Mouse (Mus musculus) left cerebral cortex, postnatal 10 days (tissue): ENCODE measurements around the gene Ccdc188. TPM values are rescaled to one million over a fixed set of nuclear protein-coding genes. Genes with fewer than 3 reads are reported as not detected.

Experiments
- DNase-seq, 2 experiments: peaks; one replicate each; pipeline ENCODE4 v3.0.0; 2021 to 2022; ENCODE audit warnings: low spot score in 2 of 2, mixed read lengths in 1 of 2; ENCODE audit errors: extremely low spot score in 1 of 2
- intact Hi-C: fragments of 180-260 bp; cut with DNase I; formaldehyde crosslinking; loops from one replicate; pipeline ENCODE4 v1.15.1; 2025
- total RNA-seq, 2 experiments: library from RNA; stranded (reverse); gene quantifications; 2 replicates each; pipeline ENCODE4 v1.2.3; 2021

Gene Ccdc188
- total RNA-seq, 2 experiments from 2014 or later, result not detected

DNA sequence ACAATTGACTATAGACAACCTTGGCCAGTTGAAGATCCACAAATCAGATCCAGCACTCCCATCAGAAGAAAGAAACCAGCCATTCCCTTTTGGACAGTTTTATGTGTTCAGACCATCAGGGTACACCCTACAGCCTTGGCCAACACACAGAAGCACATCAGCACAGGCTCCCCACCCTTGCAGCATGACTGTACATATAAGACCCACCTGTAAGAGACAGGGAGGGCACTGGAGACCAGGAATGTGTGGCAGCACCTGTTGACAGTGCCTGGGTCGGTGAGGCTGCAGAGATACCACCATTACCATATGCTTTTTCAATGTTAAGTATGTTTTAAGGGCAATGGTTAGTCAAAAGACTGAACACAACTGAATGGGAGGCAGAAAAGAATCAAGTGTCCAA, 36.2 kb downstream of the Ccdc188 start:
- intact Hi-C loops, result no loop called here
- DNase-seq, result no peak

DNA sequence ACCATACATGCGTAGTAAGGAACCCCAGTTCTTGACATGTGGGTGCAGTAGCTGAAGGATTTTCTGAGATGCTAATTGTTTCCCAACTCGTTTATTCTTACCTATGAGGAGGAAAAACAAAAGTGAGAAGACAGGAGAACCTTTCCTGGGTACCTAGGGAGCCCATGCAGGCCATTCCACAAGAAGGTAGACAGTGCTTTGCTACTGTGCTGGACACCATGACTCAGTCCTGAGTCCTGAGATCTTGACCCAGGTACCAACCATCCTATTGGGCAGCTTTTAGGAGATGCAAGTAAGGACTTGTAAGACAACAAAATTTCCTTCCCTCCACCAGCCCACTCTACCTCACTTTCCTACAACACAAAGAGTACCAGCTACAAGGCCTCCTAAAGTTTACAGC, 40.5 kb downstream of the Ccdc188 start, which contains the start of gene Gm49776:
TSS of gene Gm49776 (minus strand) at position 101 of the 400 bp plus-strand sequence.
- intact Hi-C loops, result no loop called here
- no peak for DNase-seq

DNA sequence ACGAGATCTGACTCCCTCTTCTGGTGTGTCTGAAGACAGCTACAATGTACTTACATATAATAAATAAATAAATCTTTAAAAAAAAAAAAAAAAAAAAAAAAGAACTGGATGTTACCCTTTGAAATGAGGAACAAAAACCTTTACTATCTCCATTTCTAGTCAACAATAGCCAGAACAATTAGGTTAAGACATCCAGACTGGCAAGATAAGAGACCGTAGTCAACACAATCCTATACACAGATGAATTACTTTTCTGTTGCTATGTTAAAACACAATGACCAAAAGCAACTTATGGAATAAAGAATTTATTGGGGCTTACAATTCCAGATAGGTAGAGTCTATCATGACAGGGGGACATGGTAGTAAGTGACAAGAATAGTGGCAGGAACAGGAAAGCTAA, 47.3 kb downstream of the Ccdc188 start:
- no peak for DNase-seq
- intact Hi-C loops, result no loop called here

DNA sequence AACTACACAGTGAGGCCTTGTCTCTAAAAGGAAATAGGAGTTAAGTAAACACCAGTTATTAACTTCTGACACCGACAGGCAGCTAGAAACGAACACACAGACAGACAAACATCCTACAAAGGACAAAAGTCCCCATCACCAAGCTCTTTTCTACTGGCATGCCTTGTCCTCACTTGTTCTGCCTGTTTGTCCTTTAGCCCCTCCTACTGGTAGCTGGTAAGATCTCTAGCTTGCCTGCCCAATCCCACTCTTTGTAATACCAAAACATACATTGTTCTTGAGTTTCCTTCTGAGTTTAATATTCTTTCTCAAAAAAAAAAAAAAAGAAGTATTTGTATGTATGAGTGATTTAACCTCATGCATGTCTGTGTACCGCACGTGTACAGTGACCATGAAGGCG, 50.5 kb downstream of the Ccdc188 start:
- no peak for DNase-seq
- intact Hi-C loops, result no loop called here

Other genes starting within 250 kb of the Ccdc188 start
- gene Vpreb2, start 237.5 kb upstream of the Ccdc188 start, total RNA-seq, result not detected
- gene Dgcr6, start 165.0 kb upstream of the Ccdc188 start, total RNA-seq, result 100 to 1,000 TPM; 111 to 120 TPM
- 10 to 100 TPM; 13.5 to 19.5 TPM for gene Prodh, start 127.7 kb upstream of the Ccdc188 start, total RNA-seq
- gene Rtn4r, start 90.2 kb upstream of the Ccdc188 start, total RNA-seq, result 10 to 100 TPM; 73.2 to 82.6 TPM
- gene Zdhhc8, start 17.3 kb downstream of the Ccdc188 start, total RNA-seq, result 100 to 1,000 TPM; 104 TPM
- 10 to 100 TPM; 46.7 to 53.2 TPM for gene Trmt2a, start 30.8 kb downstream of the Ccdc188 start, total RNA-seq
- 100 to 1,000 TPM; 116 to 122 TPM for gene Ranbp1, start 30.9 kb downstream of the Ccdc188 start, total RNA-seq
- gene Gm49776, start 40.4 kb downstream of the Ccdc188 start, total RNA-seq, result not detected
- gene Dgcr8, start 71.4 kb downstream of the Ccdc188 start, total RNA-seq, result 10 to 100 TPM; 41.8 to 44.2 TPM
- gene Tango2, start 130.2 kb downstream of the Ccdc188 start, total RNA-seq, result 100 to 1,000 TPM; 105 to 125 TPM
- 10 to 100 TPM; 43.0 to 46.4 TPM for gene Arvcf, start 130.3 kb downstream of the Ccdc188 start, total RNA-seq
- 10 to 100 TPM; 24.1 to 27.4 TPM for gene Txnrd2, start 208.5 kb downstream of the Ccdc188 start, total RNA-seq
- gene Comt, start 209.0 kb downstream of the Ccdc188 start, total RNA-seq, result 10 to 100 TPM; 65.2 to 66.3 TPM